Mouse (Mus musculus) testis, adult 2 months (tissue): Measurements from ENCODE around the gene Crebrf. TPM values are rescaled to one million over a fixed set of nuclear protein-coding genes. Genes with fewer than 3 reads are reported as not detected.

Experiments
- H3K27ac ChIP-seq: fragments of 200-500 bp; 2 replicates; pipeline ENCODE4 v1.5.1; 2012; ENCODE audit warnings: low read depth, low read length; ENCODE audit not compliant: control insufficient read depth, insufficient read depth
- H3K27me3 ChIP-seq: fragments of 200-500 bp; 2 replicates; pipeline ENCODE4 v1.6.1; 2012; ENCODE audit warnings: mild to moderate bottlenecking, low read length, moderate library complexity; ENCODE audit not compliant: control insufficient read depth, insufficient read depth
- H3K36me3 ChIP-seq: fragments of 200-500 bp; 2 replicates; pipeline ENCODE4 v1.6.1; 2012; ENCODE audit warnings: mild to moderate bottlenecking, low read length; ENCODE audit not compliant: control insufficient read depth, insufficient read depth
- H3K4me1 ChIP-seq: fragments of 200-500 bp; 2 replicates; pipeline ENCODE4 v1.6.1; 2012; ENCODE audit warnings: low read length; ENCODE audit not compliant: control insufficient read depth, insufficient read depth
- H3K4me3 ChIP-seq: fragments of 200-500 bp; 2 replicates; pipeline ENCODE4 v1.5.1; 2012; ENCODE audit warnings: low read depth, mild to moderate bottlenecking, low read length, moderate library complexity, mixed read lengths; ENCODE audit not compliant: control insufficient read depth
- CTCF ChIP-seq: fragments of 200-500 bp; IDR thresholded peaks from 2 replicates; pipeline ENCODE4 v1.5.1; 2012; ENCODE audit warnings: low read depth, mild to moderate bottlenecking, inconsistent platforms, low read length, moderate library complexity; ENCODE audit not compliant: control insufficient read depth, insufficient read depth, insufficient replicate concordance
- POLR2A ChIP-seq: fragments of 200-500 bp; IDR thresholded peaks from 2 replicates; pipeline ENCODE4 v1.6.1; 2012; ENCODE audit warnings: low read depth, mild to moderate bottlenecking, inconsistent platforms, low read length, moderate library complexity; ENCODE audit not compliant: control insufficient read depth
- polyA plus RNA-seq: library from polyadenylated mRNA; depleted of rRNA; stranded (reverse); fragments of >200 nt; gene quantifications from 2 replicates; pipeline ENCODE4 v1.2.3, GENCODE M21; 2012; rRNA removed

Gene Crebrf
- 8.6 and 11.1 TPM in 2 replicates for polyA plus RNA-seq

- peak within 1 kb of the TSS; percentile 87 for H3K27ac ChIP-seq
- TF ChIP-seq POLR2A = peak; percentile 97
- no peak for TF ChIP-seq CTCF
- H3K36me3 ChIP-seq = no peaks in the 10 kb centered on the region
- peaks cover 7% of the 10 kb centered on the region; the same call in 1 of the 2 replicates for H3K4me1 ChIP-seq
- peak within 1 kb of the TSS; percentile 93 for H3K4me3 ChIP-seq
- H3K27me3 ChIP-seq = no peaks in the 10 kb centered on the region
These were observed at the start of gene Crebrf for GRCm38 (mm10) chr17:26715271-26715758. Gene Crebrf, plus strand, starts transcription at chr17:26715650.

GRCm38 (mm10) chr17:26671268-26671667 is 44.2 kb upstream of the Crebrf start:
- Histone ChIP-seq H3K4me1 (no peaks in the 10 kb centered on the region; the same call in 1 of the 2 replicates), H3K27me3 (no peaks in the 10 kb centered on the region), H3K4me3 (no peak overlapping the region), H3K36me3 (no peaks in the 10 kb centered on the region), H3K27ac (no peak overlapping the region)
- TF ChIP-seq CTCF (no peak), POLR2A (no peak)

GRCm38 (mm10) chr17:26675845-26676244 is 39.6 kb upstream of the Crebrf start:
- Histone ChIP-seq H3K4me3 (peak overlapping the region; percentile 90), H3K27me3 (no peaks in the 10 kb centered on the region), H3K27ac (no peak overlapping the region; the same call in 1 of the 2 replicates), H3K4me1 (peaks cover 2% of the 10 kb centered on the region), H3K36me3 (no peaks in the 10 kb centered on the region)
- TF ChIP-seq POLR2A (no peak), CTCF (no peak)

- Histone ChIP-seq H3K4me3 (peak overlapping the region; percentile 90), H3K36me3 (no peaks in the 10 kb centered on the region), H3K27ac (peak overlapping the region; percentile 82), H3K4me1 (peaks cover 2% of the 10 kb centered on the region), H3K27me3 (no peaks in the 10 kb centered on the region)
- peak; percentile 87 for TF ChIP-seq POLR2A
- no peak for TF ChIP-seq CTCF
These were observed 39.2 kb upstream of the Crebrf start for GRCm38 (mm10) chr17:26676252-26676615.

GRCm38 (mm10) chr17:26676616-26677376 is 38.7 kb upstream of the Crebrf start:
- peak overlapping the region; percentile 82 for H3K27ac ChIP-seq
- peak overlapping the region; percentile 90 for H3K4me3 ChIP-seq
- no peak for TF ChIP-seq CTCF
- no peak; the same call in 1 of the 2 replicates for TF ChIP-seq POLR2A
- peaks cover 2% of the 10 kb centered on the region for H3K4me1 ChIP-seq
- no peaks in the 10 kb centered on the region for H3K36me3 ChIP-seq
- H3K27me3 ChIP-seq = no peaks in the 10 kb centered on the region

- no peak overlapping the region for H3K27ac ChIP-seq
- no peak overlapping the region for H3K4me3 ChIP-seq
These were observed 37.5 kb upstream of the Crebrf start for GRCm38 (mm10) chr17:26677711-26678637.

GRCm38 (mm10) chr17:26681276-26681675 is 34.2 kb upstream of the Crebrf start:
- H3K4me1 ChIP-seq = peaks cover 2% of the 10 kb centered on the region; the same call in 1 of the 2 replicates
- no peak overlapping the region for H3K27ac ChIP-seq
- no peaks in the 10 kb centered on the region for H3K36me3 ChIP-seq
- TF ChIP-seq CTCF (no peak), POLR2A (no peak)
- H3K4me3 ChIP-seq = no peak overlapping the region
- no peaks in the 10 kb centered on the region for H3K27me3 ChIP-seq

More at GRCm38 (mm10) chr17:26677711-26678637, 37.5 kb upstream of the Crebrf start:
- Histone ChIP-seq H3K27me3 (no peaks in the 10 kb centered on the region), H3K4me1 (peaks cover 2% of the 10 kb centered on the region), H3K36me3 (no peaks in the 10 kb centered on the region)
- TF ChIP-seq CTCF (no peak), POLR2A (no peak)
